Mouse (Mus musculus): ENCODE data around the gene Atp2a2.

GRCm38 (mm10) chr5:122527761-122528160 lies 25.7 kb upstream of the Atp2a2 start:
- no peak for TF ChIP-seq POLR2A (IDR thresholded peaks at IDR 0.05; ENCODE audit: borderline replicate concordance, low read depth, low read length)
- TF ChIP-seq CTCF (IDR thresholded peaks at IDR 0.05; ENCODE audit: low read depth, low read length), result no peak

Data from bone marrow macrophage, adult 2 months (primary cell).